Comparison of ENCODE assay signal across 8 mouse cellular contexts in genomic region chr1:156035930-156036737, GRCm38 (mm10). TPM values are rescaled to one million over a fixed set of nuclear protein-coding genes. Genes with fewer than 3 reads are reported as not detected.
A peak's percentile ranks its signal among the peaks of the same experiment; 100 is the strongest.
DNase-seq lines count a peak whose midpoint lies in the region; ATAC-seq and TF ChIP-seq lines count a peak whose summit lies in the region.

Gene Tor1aip1, minus strand, starts transcription at chr1:156036480.

- TF ChIP-seq POLR2A in brain, embryonic 14.5 days (IDR thresholded peaks at IDR 0.05; ENCODE audit: borderline replicate concordance, extremely low read depth, insufficient read depth, insufficient read length, poor library complexity, severe bottlenecking), result no peak

- peaks cover 45% of the 10 kb centered on the region for H3K4me1 ChIP-seq in erythroblast, embryonic 14.5 days (ENCODE audit: control insufficient read depth)
- peaks cover 6% of the 10 kb centered on the region; the same call in 1 of the 2 replicates for H3K4me1 ChIP-seq in heart, embryonic 11.5 days (ENCODE audit: control insufficient read depth, insufficient read depth, low read length)
- peaks cover 16% of the 10 kb centered on the region for H3K4me1 ChIP-seq in kidney, embryonic 16.5 days (ENCODE audit: insufficient read depth, low read length)
- H3K4me1 ChIP-seq in liver, embryonic 11.5 days (replicated peaks; ENCODE audit: control insufficient read depth, insufficient read depth, low read length), result peaks cover 9% of the 10 kb centered on the region
- peaks cover 4% of the 10 kb centered on the region; the same call in 1 of the 2 replicates for H3K4me1 ChIP-seq in stomach, embryonic 14.5 days (ENCODE audit: control insufficient read depth, insufficient read depth, low read length)

- peak within 1 kb of the TSS; percentile 97 for H3ac ChIP-seq in C2C12 (ENCODE audit: control insufficient read depth, insufficient read length, low read depth)

- ATAC-seq in heart, embryonic 11.5 days (replicated peaks; ENCODE audit: insufficient number of reproducible peaks, low FRiP score, low TSS enrichment), result peak; percentile 93
- ATAC-seq in kidney, embryonic 16.5 days (ENCODE audit: low FRiP score, low TSS enrichment), result peak; percentile 93
- peak; percentile 87 for ATAC-seq in liver, embryonic 11.5 days (replicated peaks; ENCODE audit: low FRiP score)
- peak; percentile 93 for ATAC-seq in stomach, embryonic 14.5 days (ENCODE audit: insufficient number of reproducible peaks, insufficient read depth, low FRiP score, low read depth)

- peak; percentile 99 for DNase-seq in brain, embryonic 14.5 days (ENCODE audit: low read depth)
- DNase-seq in liver, embryonic 11.5 days (ENCODE audit: low spot score), result peak; percentile 95
- DNase-seq in naive thymus-derived CD4-positive, alpha-beta T cell, adult 2 months (ENCODE audit: low read depth), result peak; percentile 98

- H3K4me2 ChIP-seq in heart, embryonic 11.5 days, result peak within 1 kb of the TSS; percentile 81
- peak within 1 kb of the TSS; percentile 67 for H3K4me2 ChIP-seq in kidney, embryonic 16.5 days (replicated peaks; ENCODE audit: low read depth, low read length)
- peak within 1 kb of the TSS; percentile 85 for H3K4me2 ChIP-seq in liver, embryonic 11.5 days
- peak within 1 kb of the TSS; percentile 65 for H3K4me2 ChIP-seq in stomach, embryonic 14.5 days (replicated peaks; ENCODE audit: low read depth, low read length)

- H3K27ac ChIP-seq in heart, embryonic 11.5 days (ENCODE audit: low read depth, low read length), result peak within 1 kb of the TSS; percentile 100
- peak within 1 kb of the TSS; percentile 100 for H3K27ac ChIP-seq in kidney, embryonic 16.5 days (ENCODE audit: low read length)
- peak within 1 kb of the TSS; percentile 100 for H3K27ac ChIP-seq in liver, embryonic 11.5 days (ENCODE audit: low read depth, low read length)
- H3K27ac ChIP-seq in stomach, embryonic 14.5 days (ENCODE audit: low read length), result peak within 1 kb of the TSS; percentile 100

- H3K9ac ChIP-seq in heart, embryonic 11.5 days (ENCODE audit: low read depth, low read length), result peak within 1 kb of the TSS; percentile 94
- H3K9ac ChIP-seq in kidney, embryonic 16.5 days (replicated peaks; ENCODE audit: low read length), result peak within 1 kb of the TSS; percentile 96
- H3K9ac ChIP-seq in liver, embryonic 11.5 days (ENCODE audit: low read depth, low read length), result peak within 1 kb of the TSS; percentile 98
- peak within 1 kb of the TSS; percentile 85 for H3K9ac ChIP-seq in stomach, embryonic 14.5 days (replicated peaks; ENCODE audit: low read depth, low read length)

- TF ChIP-seq CTCF in C2C12 (IDR thresholded peaks at IDR 0.05; ENCODE audit: control insufficient read depth, insufficient read depth, insufficient read length), result peak; percentile 80
- peak; percentile 77 for TF ChIP-seq CTCF in brain, embryonic 14.5 days (IDR thresholded peaks at IDR 0.05; ENCODE audit: borderline replicate concordance, extremely low read depth, insufficient read depth, insufficient read length)

- under 1% methylated on average over 59 of the region's 59 CpGs for WGBS in heart, embryonic 11.5 days (ENCODE audit: insufficient replicate concordance)
- under 1% methylated on average over 58 of the region's 59 CpGs for WGBS in kidney, embryonic 16.5 days
- under 1% methylated on average over 59 of the region's 59 CpGs for WGBS in liver, embryonic 11.5 days
- WGBS in stomach, embryonic 14.5 days, result under 1% methylated on average over 58 of the region's 59 CpGs

- H3K27me3 ChIP-seq in C2C12 (ENCODE audit: control insufficient read depth, insufficient read depth, insufficient read length), result no peaks in the 10 kb centered on the region
- H3K27me3 ChIP-seq in erythroblast, embryonic 14.5 days (ENCODE audit: control insufficient read depth), result no peaks in the 10 kb centered on the region
- no peaks in the 10 kb centered on the region for H3K27me3 ChIP-seq in heart, embryonic 11.5 days (ENCODE audit: control insufficient read depth, insufficient read depth, low read length)
- H3K27me3 ChIP-seq in kidney, embryonic 16.5 days (ENCODE audit: insufficient read depth, low read length), result no peaks in the 10 kb centered on the region
- no peaks in the 10 kb centered on the region for H3K27me3 ChIP-seq in liver, embryonic 11.5 days (replicated peaks; ENCODE audit: control insufficient read depth, insufficient read depth, low read length)
- H3K27me3 ChIP-seq in stomach, embryonic 14.5 days (ENCODE audit: control insufficient read depth, insufficient read depth, low read length), result no peaks in the 10 kb centered on the region

- peak within 1 kb of the TSS; percentile 71 for H3K4me3 ChIP-seq in C2C12 (ENCODE audit: insufficient read depth, poor library complexity, severe bottlenecking)
- H3K4me3 ChIP-seq in erythroblast, embryonic 14.5 days (replicated peaks), result peak within 1 kb of the TSS; percentile 100
- peak within 1 kb of the TSS; percentile 70 for H3K4me3 ChIP-seq in heart, embryonic 11.5 days (ENCODE audit: low read depth, low read length)
- H3K4me3 ChIP-seq in kidney, embryonic 16.5 days (ENCODE audit: low read length), result peak within 1 kb of the TSS; percentile 86
- H3K4me3 ChIP-seq in liver, embryonic 11.5 days (ENCODE audit: low read depth, low read length), result peak within 1 kb of the TSS; percentile 88
- H3K4me3 ChIP-seq in stomach, embryonic 14.5 days (ENCODE audit: low read depth, low read length), result peak within 1 kb of the TSS; percentile 72

- H3K79me3 ChIP-seq in C2C12 (ENCODE audit: low read depth), result peaks cover 45% of the 10 kb centered on the region

- H3K79me2 ChIP-seq in C2C12 (ENCODE audit: control insufficient read depth, insufficient read depth), result peaks cover 67% of the 10 kb centered on the region

- peaks cover 11% of the 10 kb centered on the region for H3K36me3 ChIP-seq in C2C12 (ENCODE audit: control insufficient read depth, insufficient read depth)
- peaks cover 43% of the 10 kb centered on the region for H3K36me3 ChIP-seq in erythroblast, embryonic 14.5 days (ENCODE audit: control insufficient read depth)
- H3K36me3 ChIP-seq in heart, embryonic 11.5 days (ENCODE audit: control insufficient read depth, insufficient read depth, low read length), result peaks cover 10% of the 10 kb centered on the region
- H3K36me3 ChIP-seq in kidney, embryonic 16.5 days (ENCODE audit: insufficient read depth, low read length), result peaks cover 25% of the 10 kb centered on the region
- H3K36me3 ChIP-seq in liver, embryonic 11.5 days (ENCODE audit: control insufficient read depth, insufficient read depth, low read length), result peaks cover 10% of the 10 kb centered on the region
- H3K36me3 ChIP-seq in stomach, embryonic 14.5 days (ENCODE audit: control insufficient read depth, insufficient read depth, low read length), result peaks cover 22% of the 10 kb centered on the region

- no peaks in the 10 kb centered on the region for H3K9me3 ChIP-seq in erythroblast, embryonic 14.5 days (ENCODE audit: control insufficient read depth, low read length)
- no peaks in the 10 kb centered on the region for H3K9me3 ChIP-seq in heart, embryonic 11.5 days (replicated peaks; ENCODE audit: control insufficient read depth, low read length)
- no peaks in the 10 kb centered on the region for H3K9me3 ChIP-seq in kidney, embryonic 16.5 days (ENCODE audit: low read length)
- H3K9me3 ChIP-seq in liver, embryonic 11.5 days (ENCODE audit: control insufficient read depth, low read length), result no peaks in the 10 kb centered on the region
- no peaks in the 10 kb centered on the region for H3K9me3 ChIP-seq in stomach, embryonic 14.5 days (ENCODE audit: control insufficient read depth, low read depth, low read length)

TF ChIP-seq in C2C12, 6 proteins besides CTCF, POLR2A, EP300 and RAD21:
- TF ChIP-seq MYOG (IDR thresholded peaks at IDR 0.05; ENCODE audit: control insufficient read depth, extremely low read depth, insufficient read length), result no peak
- peak; percentile 47 for TF ChIP-seq MAX (IDR thresholded peaks at IDR 0.05)
- TF ChIP-seq CEBPB (IDR thresholded peaks at IDR 0.05; ENCODE audit: low read depth), result peak; percentile 52

RNA-seq across cellular contexts. Expression of gene Tor1aip1, which starts in this region (rescaled TPM):
- 16.5 TPM for polyA plus RNA-seq in C2C12 (2012; fragmentation: generic; extraction: Trizol)
- polyA plus RNA-seq in brain, embryonic 14.5 days (2012; rRNA removed), result 8.6 and 14.6 TPM in 2 replicates
- polyA plus RNA-seq in erythroblast, embryonic 14.5 days (2012), result 2.6 and 3.1 TPM in 2 replicates
- 30.5 and 37.6 TPM in 2 replicates for polyA plus RNA-seq in heart, embryonic 11.5 days (2014; fragmentation: Nextera tagmentation; extraction: Ambion mirVana)
- polyA plus RNA-seq in kidney, embryonic 16.5 days (2015; fragmentation: Nextera tagmentation; extraction: Ambion mirVana), result 33.7 and 40.4 TPM in 2 replicates
- polyA plus RNA-seq in liver, embryonic 11.5 days (2014; fragmentation: Nextera tagmentation; extraction: Ambion mirVana), result 29.3 and 31.7 TPM in 2 replicates
- 44.0 and 48.3 TPM in 2 replicates for polyA plus RNA-seq in stomach, embryonic 14.5 days (2014; fragmentation: Nextera tagmentation; extraction: Ambion mirVana)

Comparison
In these comparisons a context has a peak if more than half of its experiments do, and no peak if none do; other contexts are left out.
1. Peak in every context shown above with its lines: DNase-seq, ATAC-seq, H3K4me3 ChIP-seq and H3K27ac ChIP-seq.